Mouse (Mus musculus): ENCODE data around the gene Itgad. TPM values are rescaled to one million over a fixed set of nuclear protein-coding genes. Genes with fewer than 3 reads are reported as not detected.

Gene Itgad
- total and polyA plus RNA-seq, 2 experiments from 2014 or later, result 0.25 TPM; not detected in 1

GRCm38 (mm10) chr7:128219952-128220351 is 65.8 kb downstream of the Itgad start:
- TF ChIP-seq CTCF (IDR thresholded peaks at IDR 0.05; ENCODE audit: low read depth) (no peak), EP300 (IDR thresholded peaks at IDR 0.05; ENCODE audit: low read depth) (no peak)
- DNase-seq (ENCODE audit: low spot score) (no peak), ATAC-seq (ENCODE audit: insufficient read depth, low read depth) (no peak)
- no peaks in the 10 kb centered on the region for H3K36me3 ChIP-seq (replicated peaks; ENCODE audit: control insufficient read depth, insufficient read depth, low read length)
- no peak overlapping the region for H3K27ac ChIP-seq (ENCODE audit: low read depth)
- H3K4me2 ChIP-seq (ENCODE audit: low read depth, low read length), result no peak overlapping the region
- no peak overlapping the region for H3K4me3 ChIP-seq (ENCODE audit: low read depth, low read length)
- WGBS, result 53% methylated on average over 4 of the region's 4 CpGs
- H3K9me3 ChIP-seq (replicated peaks; ENCODE audit: control insufficient read depth, low read length), result no peaks in the 10 kb centered on the region
- no peaks in the 10 kb centered on the region for H3K4me1 ChIP-seq (ENCODE audit: control insufficient read depth, insufficient read depth)
- no peaks in the 10 kb centered on the region for H3K27me3 ChIP-seq (ENCODE audit: control insufficient read depth, insufficient read depth, low read length)
- H3K9ac ChIP-seq (replicated peaks; ENCODE audit: low read depth, low read length), result no peak overlapping the region

DNA sequence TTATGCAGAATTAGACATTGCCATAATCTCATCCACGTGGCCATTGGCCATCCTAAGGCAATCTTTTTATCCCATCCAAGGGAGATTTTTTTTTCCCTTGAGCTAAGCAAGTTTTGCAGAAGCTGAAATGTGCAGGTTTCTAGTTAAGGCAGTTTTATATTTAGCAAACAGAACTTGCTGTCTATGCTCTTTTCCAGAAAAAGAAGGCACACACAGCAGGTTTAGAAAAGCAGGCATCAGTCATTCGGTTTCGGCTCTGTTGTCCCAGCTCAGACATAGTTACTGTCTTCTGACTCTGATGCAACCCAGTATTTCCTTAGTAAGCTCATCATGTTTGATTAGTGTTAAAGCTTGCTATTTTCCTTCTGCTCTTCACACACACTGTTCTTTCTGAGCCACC is 66.8 kb downstream of the Itgad start:
- Histone ChIP-seq H3K9ac (replicated peaks; ENCODE audit: low read depth, low read length) (no peak overlapping the region), H3K4me2 (ENCODE audit: low read depth, low read length) (no peak overlapping the region), H3K4me3 (ENCODE audit: low read depth, low read length) (no peak overlapping the region), H3K4me1 (ENCODE audit: control insufficient read depth, insufficient read depth) (no peaks in the 10 kb centered on the region), H3K27me3 (ENCODE audit: control insufficient read depth, insufficient read depth, low read length) (no peaks in the 10 kb centered on the region), H3K27ac (ENCODE audit: low read depth) (no peak overlapping the region), H3K36me3 (replicated peaks; ENCODE audit: control insufficient read depth, insufficient read depth, low read length) (no peaks in the 10 kb centered on the region), H3K9me3 (replicated peaks; ENCODE audit: control insufficient read depth, low read length) (no peaks in the 10 kb centered on the region)
- ATAC-seq (ENCODE audit: insufficient read depth, low read depth), result no peak
- 86% methylated on average over 3 of the region's 3 CpGs for WGBS
- no peak for DNase-seq (ENCODE audit: low spot score)
- TF ChIP-seq EP300 (IDR thresholded peaks at IDR 0.05; ENCODE audit: low read depth) (no peak), CTCF (IDR thresholded peaks at IDR 0.05; ENCODE audit: low read depth) (no peak)

GRCm38 (mm10) chr7:128231741-128232140 is 77.6 kb downstream of the Itgad start:
- Histone ChIP-seq H3K27me3 (ENCODE audit: control insufficient read depth, insufficient read depth, low read length) (no peaks in the 10 kb centered on the region), H3K9ac (replicated peaks; ENCODE audit: low read depth, low read length) (no peak overlapping the region), H3K4me3 (ENCODE audit: low read depth, low read length) (no peak overlapping the region), H3K27ac (ENCODE audit: low read depth) (no peak overlapping the region), H3K36me3 (replicated peaks; ENCODE audit: control insufficient read depth, insufficient read depth, low read length) (peaks cover 5% of the 10 kb centered on the region; the same call in 1 of the 2 replicates), H3K4me1 (ENCODE audit: control insufficient read depth, insufficient read depth) (no peaks in the 10 kb centered on the region), H3K9me3 (replicated peaks; ENCODE audit: control insufficient read depth, low read length) (no peaks in the 10 kb centered on the region), H3K4me2 (ENCODE audit: low read depth, low read length) (no peak overlapping the region)
- no peak for TF ChIP-seq CTCF (IDR thresholded peaks at IDR 0.05; ENCODE audit: low read depth)
- TF ChIP-seq EP300 (IDR thresholded peaks at IDR 0.05; ENCODE audit: low read depth), result no peak
- no peak for DNase-seq (ENCODE audit: low spot score)
- 40% methylated on average over 8 of the region's 8 CpGs for WGBS
- peak; percentile 8; the same call in 1 of the 2 replicates for ATAC-seq (ENCODE audit: insufficient read depth, low read depth)

GRCm38 (mm10) chr7:128234796-128235195 is 80.6 kb downstream of the Itgad start:
- DNase-seq (ENCODE audit: low spot score), result no peak
- H3K27ac ChIP-seq (ENCODE audit: low read depth), result no peak overlapping the region
- H3K27me3 ChIP-seq (ENCODE audit: control insufficient read depth, insufficient read depth, low read length), result no peaks in the 10 kb centered on the region
- H3K4me3 ChIP-seq (ENCODE audit: low read depth, low read length), result no peak overlapping the region
- WGBS, result 75% methylated on average over 2 of the region's 2 CpGs
- H3K4me2 ChIP-seq (ENCODE audit: low read depth, low read length), result no peak overlapping the region
- H3K9me3 ChIP-seq (replicated peaks; ENCODE audit: control insufficient read depth, low read length), result no peaks in the 10 kb centered on the region
- H3K4me1 ChIP-seq (ENCODE audit: control insufficient read depth, insufficient read depth), result no peaks in the 10 kb centered on the region; the same call in 1 of the 2 replicates
- ATAC-seq (ENCODE audit: insufficient read depth, low read depth), result no peak
- H3K36me3 ChIP-seq (replicated peaks; ENCODE audit: control insufficient read depth, insufficient read depth, low read length), result peaks cover 8% of the 10 kb centered on the region
- TF ChIP-seq CTCF (IDR thresholded peaks at IDR 0.05; ENCODE audit: low read depth) (no peak), EP300 (IDR thresholded peaks at IDR 0.05; ENCODE audit: low read depth) (no peak)
- no peak overlapping the region for H3K9ac ChIP-seq (replicated peaks; ENCODE audit: low read depth, low read length)

GRCm38 (mm10) chr7:128235481-128235880 is 81.3 kb downstream of the Itgad start:
- Histone ChIP-seq H3K27ac (ENCODE audit: low read depth) (no peak overlapping the region), H3K27me3 (ENCODE audit: control insufficient read depth, insufficient read depth, low read length) (no peaks in the 10 kb centered on the region), H3K4me2 (ENCODE audit: low read depth, low read length) (no peak overlapping the region), H3K9ac (replicated peaks; ENCODE audit: low read depth, low read length) (no peak overlapping the region), H3K4me3 (ENCODE audit: low read depth, low read length) (no peak overlapping the region), H3K36me3 (replicated peaks; ENCODE audit: control insufficient read depth, insufficient read depth, low read length) (peaks cover 15% of the 10 kb centered on the region), H3K4me1 (ENCODE audit: control insufficient read depth, insufficient read depth) (no peaks in the 10 kb centered on the region; the same call in 1 of the 2 replicates), H3K9me3 (replicated peaks; ENCODE audit: control insufficient read depth, low read length) (no peaks in the 10 kb centered on the region)
- TF ChIP-seq EP300 (IDR thresholded peaks at IDR 0.05; ENCODE audit: low read depth) (no peak), CTCF (IDR thresholded peaks at IDR 0.05; ENCODE audit: low read depth) (no peak)
- 64% methylated on average over 1 of the region's 1 CpGs for WGBS
- ATAC-seq (ENCODE audit: insufficient read depth, low read depth) (no peak), DNase-seq (ENCODE audit: low spot score) (no peak)

- Histone ChIP-seq H3K27ac (ENCODE audit: low read depth) (no peak overlapping the region), H3K4me1 (ENCODE audit: control insufficient read depth, insufficient read depth) (no peaks in the 10 kb centered on the region; the same call in 1 of the 2 replicates), H3K9me3 (replicated peaks; ENCODE audit: control insufficient read depth, low read length) (no peaks in the 10 kb centered on the region), H3K36me3 (replicated peaks; ENCODE audit: control insufficient read depth, insufficient read depth, low read length) (peaks cover 24% of the 10 kb centered on the region), H3K4me2 (ENCODE audit: low read depth, low read length) (no peak overlapping the region), H3K9ac (replicated peaks; ENCODE audit: low read depth, low read length) (peak overlapping the region; percentile 79; the same call in 1 of the 2 replicates), H3K27me3 (ENCODE audit: control insufficient read depth, insufficient read depth, low read length) (no peaks in the 10 kb centered on the region), H3K4me3 (ENCODE audit: low read depth, low read length) (no peak overlapping the region)
- DNase-seq (ENCODE audit: low spot score), result no peak
- no peak for ATAC-seq (ENCODE audit: insufficient read depth, low read depth)
- 91% methylated on average over 13 of the region's 13 CpGs for WGBS
- TF ChIP-seq CTCF (IDR thresholded peaks at IDR 0.05; ENCODE audit: low read depth) (no peak), EP300 (IDR thresholded peaks at IDR 0.05; ENCODE audit: low read depth) (no peak)
These were observed 82.2 kb downstream of the Itgad start for GRCm38 (mm10) chr7:128236426-128236825.

All from heart, postnatal 0 days (tissue).